Mouse (Mus musculus): ENCODE results near the gene Sdhaf2. TPM values are rescaled to one million over a fixed set of nuclear protein-coding genes. Genes with fewer than 3 reads are reported as not detected.

Gene Sdhaf2
- total and polyA plus RNA-seq, 2 experiments from 2014 or later: 56.1 to 66.2 TPM

DNA sequence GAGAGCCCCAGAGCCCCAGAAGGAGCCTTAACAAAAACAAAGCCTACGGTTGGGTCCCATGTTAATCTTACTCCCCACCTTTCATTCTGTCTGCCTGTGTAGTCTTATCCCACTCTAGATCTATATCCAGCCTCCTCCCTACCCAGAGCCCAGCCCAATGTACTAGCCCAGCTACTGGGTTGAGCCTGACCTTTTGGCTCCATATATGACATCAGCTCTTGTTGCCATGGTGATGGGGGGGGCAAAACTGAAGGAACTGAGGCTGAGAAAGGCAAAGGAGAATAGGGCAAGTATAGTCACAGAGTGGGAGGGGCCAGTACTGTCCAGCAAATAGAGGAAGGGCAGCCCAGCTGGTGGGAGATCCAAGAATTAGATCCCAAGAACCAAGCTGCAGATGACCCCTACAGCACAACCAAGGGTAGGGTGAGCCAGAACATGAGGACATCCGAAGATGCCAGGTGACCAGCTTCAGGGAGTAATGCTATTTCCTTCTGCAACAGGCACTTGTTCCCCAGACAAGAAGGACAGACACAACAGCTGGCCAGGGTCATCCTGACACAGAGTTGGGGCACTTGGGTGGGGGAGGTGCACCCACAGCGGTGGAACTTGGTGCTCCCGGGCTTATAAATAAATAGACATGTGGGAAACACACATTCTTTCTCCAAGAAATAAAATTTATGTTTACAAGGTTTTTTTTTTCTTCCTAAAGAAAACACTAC lies 71.1 kb downstream of the Sdhaf2 start:
- no peaks in the 10 kb centered on the region for H3K4me1 ChIP-seq (ENCODE audit: control insufficient read depth, insufficient read depth)
- DNase-seq (ENCODE audit: low spot score) (no peak), ATAC-seq (ENCODE audit: insufficient read depth, low read depth) (no peak)
- no peak overlapping the region for H3K4me2 ChIP-seq (ENCODE audit: low read depth, low read length)
- H3K27ac ChIP-seq (ENCODE audit: low read depth): no peak overlapping the region
- H3K36me3 ChIP-seq (replicated peaks; ENCODE audit: control insufficient read depth, insufficient read depth, low read length): no peaks in the 10 kb centered on the region
- H3K4me3 ChIP-seq (ENCODE audit: low read depth, low read length): no peak overlapping the region
- WGBS: 59% methylated on average over 4 of the region's 4 CpGs
- peaks cover 84% of the 10 kb centered on the region for H3K27me3 ChIP-seq (ENCODE audit: control insufficient read depth, insufficient read depth, low read length)
- TF ChIP-seq CTCF (IDR thresholded peaks at IDR 0.05; ENCODE audit: low read depth) (no peak), EP300 (IDR thresholded peaks at IDR 0.05; ENCODE audit: low read depth) (no peak)
- no peak overlapping the region for H3K9ac ChIP-seq (replicated peaks; ENCODE audit: low read depth, low read length)
- H3K9me3 ChIP-seq (replicated peaks; ENCODE audit: control insufficient read depth, low read length): no peaks in the 10 kb centered on the region

Other genes with a start within 250 kb of the Sdhaf2 start
- 0.92 and 1.4 TPM in 2 replicates for gene Dagla, start 221.3 kb downstream of the Sdhaf2 start, total RNA-seq (2014; rRNA removed; ENCODE audit: low replicate concordance)
- 0.52 and 0.60 TPM in 2 replicates for gene Dagla, start 221.3 kb downstream of the Sdhaf2 start, polyA plus RNA-seq (2015; fragmentation: Nextera tagmentation; extraction: Ambion mirVana)
- 5.0 and 6.0 TPM in 2 replicates for gene Syt7, start 137.1 kb downstream of the Sdhaf2 start, total RNA-seq (2014; rRNA removed; ENCODE audit: low replicate concordance)
- gene Syt7, start 137.1 kb downstream of the Sdhaf2 start, polyA plus RNA-seq (2015; fragmentation: Nextera tagmentation; extraction: Ambion mirVana): 0.78 and 0.96 TPM in 2 replicates
- 1.9 TPM in 1 of 2 replicates, not detected in the other for gene Lrrc10b, start 68.7 kb downstream of the Sdhaf2 start, total RNA-seq (2014; rRNA removed; ENCODE audit: low replicate concordance)
- gene Lrrc10b, start 68.7 kb downstream of the Sdhaf2 start, polyA plus RNA-seq (2015; fragmentation: Nextera tagmentation; extraction: Ambion mirVana): 0.08 and 0.18 TPM in 2 replicates
- 0.19 TPM in 1 of 2 replicates, not detected in the other for gene Ppp1r32, start 43.2 kb downstream of the Sdhaf2 start, total RNA-seq (2014; rRNA removed; ENCODE audit: low replicate concordance)
- 0.14 TPM in 2 replicates for gene Ppp1r32, start 43.2 kb downstream of the Sdhaf2 start, polyA plus RNA-seq (2015; fragmentation: Nextera tagmentation; extraction: Ambion mirVana)
- 18.4 and 51.4 TPM in 2 replicates for gene Cpsf7, start 876 bp downstream of the Sdhaf2 start, total RNA-seq (2014; rRNA removed; ENCODE audit: low replicate concordance)
- 14.2 and 14.8 TPM in 2 replicates for gene Cpsf7, start 876 bp downstream of the Sdhaf2 start, polyA plus RNA-seq (2015; fragmentation: Nextera tagmentation; extraction: Ambion mirVana)
- 10.2 and 12.9 TPM in 2 replicates for gene Tmem216, start 30.1 kb upstream of the Sdhaf2 start, total RNA-seq (2014; rRNA removed; ENCODE audit: low replicate concordance)
- 12.7 and 13.2 TPM in 2 replicates for gene Tmem216, start 30.1 kb upstream of the Sdhaf2 start, polyA plus RNA-seq (2015; fragmentation: Nextera tagmentation; extraction: Ambion mirVana)
- gene Cyb561a3, start 51.0 kb upstream of the Sdhaf2 start, total RNA-seq (2014; rRNA removed; ENCODE audit: low replicate concordance): 11.9 and 22.7 TPM in 2 replicates
- 13.7 and 15.5 TPM in 2 replicates for gene Cyb561a3, start 51.0 kb upstream of the Sdhaf2 start, polyA plus RNA-seq (2015; fragmentation: Nextera tagmentation; extraction: Ambion mirVana)
- gene Tmem138, start 51.2 kb upstream of the Sdhaf2 start, total RNA-seq (2014; rRNA removed; ENCODE audit: low replicate concordance): 6.7 and 8.1 TPM in 2 replicates
- 11.9 and 12.1 TPM in 2 replicates for gene Tmem138, start 51.2 kb upstream of the Sdhaf2 start, polyA plus RNA-seq (2015; fragmentation: Nextera tagmentation; extraction: Ambion mirVana)
- 298 and 349 TPM in 2 replicates for gene Ddb1, start 79.2 kb upstream of the Sdhaf2 start, total RNA-seq (2014; rRNA removed; ENCODE audit: low replicate concordance)
- 130 and 137 TPM in 2 replicates for gene Ddb1, start 79.2 kb upstream of the Sdhaf2 start, polyA plus RNA-seq (2015; fragmentation: Nextera tagmentation; extraction: Ambion mirVana)
- 2.7 and 3.0 TPM in 2 replicates for gene Tkfc, start 79.5 kb upstream of the Sdhaf2 start, total RNA-seq (2014; rRNA removed; ENCODE audit: low replicate concordance)
- gene Tkfc, start 79.5 kb upstream of the Sdhaf2 start, polyA plus RNA-seq (2015; fragmentation: Nextera tagmentation; extraction: Ambion mirVana): 5.9 and 7.7 TPM in 2 replicates
- gene Vwce, start 108.1 kb upstream of the Sdhaf2 start, total RNA-seq (2014; rRNA removed; ENCODE audit: low replicate concordance): 0.19 and 4.7 TPM in 2 replicates
- gene Vwce, start 108.1 kb upstream of the Sdhaf2 start, polyA plus RNA-seq (2015; fragmentation: Nextera tagmentation; extraction: Ambion mirVana): 0.22 and 0.23 TPM in 2 replicates
- not detected in 2 replicates for gene Pga5, start 151.9 kb upstream of the Sdhaf2 start, total RNA-seq (2014; rRNA removed; ENCODE audit: low replicate concordance)
- not detected in 2 replicates for gene Pga5, start 151.9 kb upstream of the Sdhaf2 start, polyA plus RNA-seq (2015; fragmentation: Nextera tagmentation; extraction: Ambion mirVana)
- gene Vps37c, start 162.6 kb upstream of the Sdhaf2 start, total RNA-seq (2014; rRNA removed; ENCODE audit: low replicate concordance): 25.5 and 42.1 TPM in 2 replicates
- 22.2 and 23.0 TPM in 2 replicates for gene Vps37c, start 162.6 kb upstream of the Sdhaf2 start, polyA plus RNA-seq (2015; fragmentation: Nextera tagmentation; extraction: Ambion mirVana)
- gene Cd5, start 212.9 kb upstream of the Sdhaf2 start, total RNA-seq (2014; rRNA removed; ENCODE audit: low replicate concordance): 3.2 TPM in 1 of 2 replicates, not detected in the other
- 0.12 and 0.23 TPM in 2 replicates for gene Cd5, start 212.9 kb upstream of the Sdhaf2 start, polyA plus RNA-seq (2015; fragmentation: Nextera tagmentation; extraction: Ambion mirVana)

Data from heart, postnatal 0 days (tissue).